Mouse (Mus musculus) spleen, adult 2 months (tissue): ENCODE measurements around the gene 4921524J17Rik. TPM values are rescaled to one million over a fixed set of nuclear protein-coding genes. Genes with fewer than 3 reads are reported as not detected.

Source experiments
- DNase-seq, 2 experiments: peaks; one replicate each; pipeline versions ENCODE4 v3.0.0 to v3.0.0-alpha.2; 2012 to 2021; ENCODE audit warnings: low spot score in 2 of 2, low read depth in 1 of 2
- H3K27ac ChIP-seq: fragments of 200-500 bp; 2 replicates; pipeline ENCODE4 v1.5.1; 2012; ENCODE audit warnings: low read length, inconsistent platforms; ENCODE audit not compliant: insufficient read depth
- H3K27me3 ChIP-seq: fragments of 200-500 bp; 2 replicates; pipeline ENCODE4 v1.6.1; 2012; ENCODE audit warnings: mild to moderate bottlenecking, moderate library complexity, low read length, inconsistent platforms; ENCODE audit not compliant: control insufficient read depth, insufficient read depth
- H3K36me3 ChIP-seq: fragments of 200-500 bp; 2 replicates; pipeline ENCODE4 v1.6.1; 2012; ENCODE audit warnings: mild to moderate bottlenecking, low read length, inconsistent platforms; ENCODE audit not compliant: control insufficient read depth, insufficient read depth
- H3K4me1 ChIP-seq: fragments of 200-500 bp; 2 replicates; pipeline ENCODE4 v1.6.1; 2011; ENCODE audit warnings: inconsistent platforms; ENCODE audit not compliant: control insufficient read depth, insufficient read depth, insufficient read length
- H3K4me3 ChIP-seq: fragments of 200-500 bp; 2 replicates; pipeline ENCODE4 v1.5.1; 2011; ENCODE audit warnings: mild to moderate bottlenecking, inconsistent platforms; ENCODE audit not compliant: insufficient read depth, insufficient read length; ENCODE audit errors: extremely low read depth
- CTCF ChIP-seq: fragments of 200-500 bp; IDR thresholded peaks from 2 replicates; pipeline ENCODE4 v1.5.1; 2011; ENCODE audit warnings: mild to moderate bottlenecking, inconsistent platforms; ENCODE audit not compliant: insufficient read depth, insufficient read length, insufficient replicate concordance; ENCODE audit errors: extremely low read depth
- POLR2A ChIP-seq: fragments of 200-500 bp; IDR thresholded peaks from 2 replicates; pipeline ENCODE4 v1.6.1; 2011; ENCODE audit warnings: low read depth, low read length, inconsistent platforms
- WGBS: fragments of 180-500 bp; shearing (Covaris S2); methylation state at CpG from one replicate; pipeline ENCODE4 v1.1.7; 2018; 5-methylcytosine and 5-hydroxymethylcytosine counted together
- polyA plus RNA-seq: library from polyadenylated mRNA; depleted of rRNA; stranded (reverse); fragments of >200 nt; gene quantifications from 2 replicates; pipeline ENCODE4 v1.2.3, GENCODE M21; 2012

4921524J17Rik gene
- polyA plus RNA-seq, 1 experiment: 1.6 TPM

DNA sequence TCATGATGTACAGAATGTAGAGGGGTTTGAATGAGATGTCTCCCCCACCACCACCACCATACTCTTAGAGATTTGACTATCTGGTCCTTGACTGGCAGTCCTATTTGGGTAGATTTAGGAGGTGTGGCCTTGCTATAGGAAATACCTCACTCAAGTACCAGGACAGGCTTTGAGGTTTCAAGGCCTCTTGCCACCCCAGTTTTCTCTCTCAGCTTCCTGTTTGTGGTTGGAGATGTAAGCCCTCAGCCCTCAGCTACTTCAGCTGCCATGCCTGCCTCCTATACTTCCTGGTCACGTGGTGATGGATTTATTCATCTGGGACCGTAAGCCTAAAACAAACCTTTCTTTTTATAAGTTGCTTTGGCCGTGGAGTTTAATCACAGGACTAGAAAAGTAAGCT, 17.7 kb upstream of the 4921524J17Rik start:
- Histone ChIP-seq H3K4me3 (no peak overlapping the region), H3K27me3 (no peaks in the 10 kb centered on the region), H3K27ac (no peak overlapping the region), H3K36me3 (no peaks in the 10 kb centered on the region), H3K4me1 (no peaks in the 10 kb centered on the region)
- 45% methylated on average over 3 of the region's 3 CpGs for WGBS
- DNase-seq: no peak
- TF ChIP-seq CTCF: no peak
- TF ChIP-seq POLR2A: no peak

GRCm38 (mm10) chr8:85445936-85446685, 13.5 kb upstream of the 4921524J17Rik start:
- Histone ChIP-seq H3K4me3 (no peak overlapping the region), H3K36me3 (no peaks in the 10 kb centered on the region), H3K4me1 (no peaks in the 10 kb centered on the region), H3K27me3 (no peaks in the 10 kb centered on the region), H3K27ac (no peak overlapping the region)
- 76% methylated on average over 15 of the region's 15 CpGs for WGBS
- TF ChIP-seq CTCF: no peak
- TF ChIP-seq POLR2A: no peak
- no peak for DNase-seq

- no peaks in the 10 kb centered on the region for H3K27me3 ChIP-seq
- no peak for DNase-seq
- TF ChIP-seq CTCF (no peak), POLR2A (no peak)
- H3K36me3 ChIP-seq: no peaks in the 10 kb centered on the region
- no peak overlapping the region for H3K4me3 ChIP-seq
- no peak overlapping the region for H3K27ac ChIP-seq
- H3K4me1 ChIP-seq: no peaks in the 10 kb centered on the region
Observed at GRCm38 (mm10) chr8:85444092-85444491, 11.5 kb upstream of the 4921524J17Rik start.

DNA sequence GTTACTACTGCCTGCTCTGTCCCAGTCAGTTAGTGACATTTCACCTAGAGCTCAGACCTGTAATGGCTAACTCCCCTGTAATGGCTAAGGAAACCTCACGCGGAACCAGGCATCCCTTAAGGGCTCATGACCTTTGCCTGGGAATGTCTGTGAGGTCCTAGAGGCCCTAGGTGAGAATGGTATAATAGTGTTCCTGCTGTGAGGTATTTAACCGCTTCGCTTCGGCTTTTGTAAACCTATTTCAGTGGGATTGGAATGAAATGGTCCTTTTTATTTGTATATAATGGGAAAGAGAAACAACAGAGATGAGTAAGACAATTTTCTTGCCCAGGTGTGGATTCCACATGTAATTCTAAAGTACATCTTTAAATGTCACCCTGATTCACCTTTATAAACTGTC, 8.9 kb upstream of the 4921524J17Rik start:
- no peak overlapping the region for H3K4me3 ChIP-seq
- no peaks in the 10 kb centered on the region for H3K4me1 ChIP-seq
- no peaks in the 10 kb centered on the region for H3K36me3 ChIP-seq
- 90% methylated on average over 5 of the region's 5 CpGs for WGBS
- H3K27ac ChIP-seq: no peak overlapping the region
- TF ChIP-seq CTCF (no peak), POLR2A (no peak)
- H3K27me3 ChIP-seq: no peaks in the 10 kb centered on the region
- DNase-seq: no peak

- H3K4me3 ChIP-seq: no peak overlapping the region
- no peak for DNase-seq
- H3K36me3 ChIP-seq: no peaks in the 10 kb centered on the region
- peaks cover 2% of the 10 kb centered on the region for H3K4me1 ChIP-seq
- TF ChIP-seq POLR2A (no peak), CTCF (no peak)
- H3K27ac ChIP-seq: no peak overlapping the region
- no peaks in the 10 kb centered on the region for H3K27me3 ChIP-seq
- 77% methylated on average over 5 of the region's 5 CpGs for WGBS
Observed at GRCm38 (mm10) chr8:85435736-85436135, 3.1 kb upstream of the 4921524J17Rik start.

DNA sequence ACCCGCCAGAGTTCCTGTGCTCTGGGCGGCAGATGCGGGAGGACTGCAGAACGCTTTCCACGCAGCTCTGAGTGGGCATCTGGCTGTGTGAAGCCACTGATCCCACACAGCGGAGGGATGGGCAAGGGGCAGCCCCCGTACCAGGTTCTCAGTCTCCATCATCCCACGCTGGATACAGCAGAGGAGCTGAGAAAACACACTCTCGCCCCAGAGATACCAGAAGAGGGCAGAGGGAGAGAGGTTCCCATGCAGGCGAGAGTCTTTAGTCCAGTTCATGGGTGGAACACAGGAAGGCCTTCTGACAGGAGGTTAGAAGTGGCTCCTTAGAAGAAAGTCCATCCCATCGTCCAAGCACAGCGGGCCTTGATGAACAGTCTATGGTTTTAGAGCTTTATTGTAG, 2.2 kb upstream of the 4921524J17Rik start:
- H3K4me3 ChIP-seq: no peak overlapping the region
- H3K36me3 ChIP-seq: no peaks in the 10 kb centered on the region
- DNase-seq: no peak
- no peaks in the 10 kb centered on the region for H3K27me3 ChIP-seq
- no peak overlapping the region for H3K27ac ChIP-seq
- 95% methylated on average over 12 of the region's 12 CpGs for WGBS
- TF ChIP-seq POLR2A (no peak), CTCF (no peak)
- peaks cover 2% of the 10 kb centered on the region for H3K4me1 ChIP-seq

GRCm38 (mm10) chr8:85433017-85433393, 372 bp upstream of the 4921524J17Rik start:
- peak in 1 of 2 experiments; percentile 12 for DNase-seq
- no peak overlapping the region for H3K27ac ChIP-seq
- no peak overlapping the region for H3K4me3 ChIP-seq
- TF ChIP-seq CTCF (no peak), POLR2A (no peak)
- H3K36me3 ChIP-seq: no peaks in the 10 kb centered on the region
- H3K27me3 ChIP-seq: no peaks in the 10 kb centered on the region
- 3% methylated on average over 6 of the region's 6 CpGs for WGBS
- H3K4me1 ChIP-seq: peaks cover 4% of the 10 kb centered on the region
